Mouse (Mus musculus): Measurements from ENCODE around the gene Efna1. TPM values are rescaled to one million over a fixed set of nuclear protein-coding genes. Genes with fewer than 3 reads are reported as not detected.

Efna1 gene
- polyA plus RNA-seq, 1 experiment from 2014 or later: 11.4 TPM

DNA sequence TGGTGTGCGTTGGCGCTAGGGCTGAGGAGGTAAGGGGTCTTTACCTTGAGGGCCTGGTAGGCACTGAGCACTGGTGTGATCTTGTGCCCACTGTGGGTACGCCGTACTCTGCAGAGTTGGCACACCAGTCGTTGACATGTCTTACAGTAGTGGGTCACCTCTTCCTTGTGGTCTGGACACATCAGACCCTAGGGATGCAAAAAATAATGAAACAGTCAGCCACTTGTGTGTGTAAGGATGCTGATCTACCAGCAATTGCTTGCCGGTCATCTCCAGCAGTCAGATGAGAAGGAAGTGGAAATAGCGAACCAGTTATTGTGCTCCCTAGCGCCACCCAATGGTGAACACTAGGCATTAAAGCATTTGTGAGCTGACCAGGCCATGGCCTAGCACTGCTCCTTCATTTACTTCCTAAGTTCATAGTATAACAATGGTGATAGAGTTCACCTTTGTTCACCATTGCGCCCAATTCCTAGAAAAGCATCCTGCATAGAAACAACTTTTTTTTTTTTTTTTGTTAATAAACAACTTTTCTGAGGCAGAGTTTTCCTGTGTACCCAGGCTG, 38.5 kb downstream of the Efna1 start:
- Histone ChIP-seq H3K9me3 (ENCODE audit: control insufficient read depth, low read length) (no peaks in the 10 kb centered on the region), H3K4me1 (replicated peaks; ENCODE audit: control insufficient read depth, insufficient read depth, low read length) (peaks cover 24% of the 10 kb centered on the region), H3K4me3 (ENCODE audit: low read depth, low read length) (no peak overlapping the region), H3K27me3 (ENCODE audit: control insufficient read depth, insufficient read depth, low read length) (no peaks in the 10 kb centered on the region), H3K36me3 (ENCODE audit: control insufficient read depth, insufficient read depth, low read length) (no peaks in the 10 kb centered on the region; the same call in 1 of the 2 replicates), H3K27ac (ENCODE audit: low read depth, low read length) (no peak overlapping the region), H3K9ac (ENCODE audit: low read length) (no peak overlapping the region), H3K4me2 (ENCODE audit: low read depth, low read length, severe bottlenecking) (no peak overlapping the region)
- no peak for DNase-seq (ENCODE audit: low spot score)
- 73% methylated on average over 9 of the region's 9 CpGs for WGBS
- ATAC-seq (replicated peaks; ENCODE audit: low FRiP score): no peak

- ATAC-seq (replicated peaks; ENCODE audit: low FRiP score): no peak
- 80% methylated on average over 12 of the region's 12 CpGs for WGBS
Measured at GRCm38 (mm10) chr3:89238494-89238893, 42.4 kb downstream of the Efna1 start.

DNA sequence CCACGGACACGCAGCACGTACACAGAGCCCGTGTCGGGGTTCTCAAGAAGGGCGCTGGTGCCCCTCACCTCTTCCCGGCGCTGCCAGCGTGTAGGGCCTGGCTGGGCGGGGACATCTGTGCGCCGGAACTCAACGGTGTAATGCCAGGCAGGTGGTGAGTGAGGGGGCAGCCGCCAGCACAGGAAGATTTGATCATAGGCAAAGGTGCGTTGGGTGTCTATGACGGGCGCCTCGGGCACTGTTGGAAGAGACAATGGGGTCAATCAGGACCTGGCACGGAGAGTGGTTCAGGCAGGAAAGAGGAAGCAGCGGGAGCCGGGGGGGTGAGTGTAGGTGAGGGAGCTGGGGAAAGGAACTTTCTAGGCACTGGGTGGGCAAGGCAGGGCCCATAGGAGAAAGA, 43.3 kb downstream of the Efna1 start:
- Histone ChIP-seq H3K4me2 (ENCODE audit: low read depth, low read length, severe bottlenecking) (no peak overlapping the region), H3K4me1 (replicated peaks; ENCODE audit: control insufficient read depth, insufficient read depth, low read length) (no peaks in the 10 kb centered on the region), H3K4me3 (ENCODE audit: low read depth, low read length) (no peak overlapping the region), H3K9me3 (ENCODE audit: control insufficient read depth, low read length) (no peaks in the 10 kb centered on the region), H3K9ac (ENCODE audit: low read length) (no peak overlapping the region), H3K36me3 (ENCODE audit: control insufficient read depth, insufficient read depth, low read length) (peaks cover 2% of the 10 kb centered on the region; the same call in 1 of the 2 replicates), H3K27ac (ENCODE audit: low read depth, low read length) (no peak overlapping the region), H3K27me3 (ENCODE audit: control insufficient read depth, insufficient read depth, low read length) (no peaks in the 10 kb centered on the region)
- ATAC-seq (replicated peaks; ENCODE audit: low FRiP score): no peak
- DNase-seq (ENCODE audit: low spot score): no peak
- WGBS: 95% methylated on average over 21 of the region's 21 CpGs

More at GRCm38 (mm10) chr3:89238494-89238893, 42.4 kb downstream of the Efna1 start:
- H3K27me3 ChIP-seq (ENCODE audit: control insufficient read depth, insufficient read depth, low read length): no peaks in the 10 kb centered on the region
- peaks cover 2% of the 10 kb centered on the region; the same call in 1 of the 2 replicates for H3K36me3 ChIP-seq (ENCODE audit: control insufficient read depth, insufficient read depth, low read length)
- H3K4me2 ChIP-seq (ENCODE audit: low read depth, low read length, severe bottlenecking): no peak overlapping the region
- H3K27ac ChIP-seq (ENCODE audit: low read depth, low read length): no peak overlapping the region
- DNase-seq (ENCODE audit: low spot score): no peak
- H3K4me1 ChIP-seq (replicated peaks; ENCODE audit: control insufficient read depth, insufficient read depth, low read length): peaks cover 2% of the 10 kb centered on the region
- no peak overlapping the region for H3K4me3 ChIP-seq (ENCODE audit: low read depth, low read length)
- no peak overlapping the region for H3K9ac ChIP-seq (ENCODE audit: low read length)
- no peaks in the 10 kb centered on the region for H3K9me3 ChIP-seq (ENCODE audit: control insufficient read depth, low read length)

DNA sequence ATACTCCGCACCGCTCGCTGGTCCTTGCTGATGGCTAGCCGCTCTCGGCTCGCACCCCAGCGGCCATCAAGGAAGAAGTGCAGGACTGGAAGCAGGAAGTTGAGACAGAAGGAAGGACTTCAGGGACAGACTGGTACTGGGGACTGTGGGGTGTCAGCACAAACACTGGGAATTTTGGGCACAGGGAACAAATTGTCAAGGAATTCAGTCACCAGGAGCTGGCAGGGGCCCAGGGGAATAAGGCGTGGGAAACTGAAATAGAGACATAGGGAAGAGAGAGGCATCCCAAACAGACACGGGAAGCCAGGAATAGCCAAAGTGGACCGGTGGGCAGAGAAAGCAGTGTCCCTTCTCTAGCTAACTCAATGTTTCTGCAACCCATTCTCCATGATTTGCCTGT, 44.4 kb downstream of the Efna1 start:
- 95% methylated on average over 10 of the region's 10 CpGs for WGBS
- ATAC-seq (replicated peaks; ENCODE audit: low FRiP score) (no peak), DNase-seq (ENCODE audit: low spot score) (peak; percentile 49)
- H3K36me3 ChIP-seq (ENCODE audit: control insufficient read depth, insufficient read depth, low read length): peaks cover 2% of the 10 kb centered on the region; the same call in 1 of the 2 replicates
- no peaks in the 10 kb centered on the region for H3K9me3 ChIP-seq (ENCODE audit: control insufficient read depth, low read length)
- no peak overlapping the region for H3K4me3 ChIP-seq (ENCODE audit: low read depth, low read length)
- H3K4me2 ChIP-seq (ENCODE audit: low read depth, low read length, severe bottlenecking): no peak overlapping the region
- H3K9ac ChIP-seq (ENCODE audit: low read length): no peak overlapping the region
- H3K27ac ChIP-seq (ENCODE audit: low read depth, low read length): no peak overlapping the region
- no peaks in the 10 kb centered on the region for H3K4me1 ChIP-seq (replicated peaks; ENCODE audit: control insufficient read depth, insufficient read depth, low read length)
- H3K27me3 ChIP-seq (ENCODE audit: control insufficient read depth, insufficient read depth, low read length): no peaks in the 10 kb centered on the region

GRCm38 (mm10) chr3:89233562-89234110, 47.3 kb downstream of the Efna1 start:
- Histone ChIP-seq H3K4me3 (ENCODE audit: low read depth, low read length) (no peak overlapping the region), H3K4me2 (ENCODE audit: low read depth, low read length, severe bottlenecking) (no peak overlapping the region), H3K27ac (ENCODE audit: low read depth, low read length) (no peak overlapping the region), H3K36me3 (ENCODE audit: control insufficient read depth, insufficient read depth, low read length) (peaks cover 2% of the 10 kb centered on the region; the same call in 1 of the 2 replicates), H3K27me3 (ENCODE audit: control insufficient read depth, insufficient read depth, low read length) (no peaks in the 10 kb centered on the region), H3K9me3 (ENCODE audit: control insufficient read depth, low read length) (no peaks in the 10 kb centered on the region), H3K4me1 (replicated peaks; ENCODE audit: control insufficient read depth, insufficient read depth, low read length) (peaks cover 2% of the 10 kb centered on the region; the same call in 1 of the 2 replicates), H3K9ac (ENCODE audit: low read length) (no peak overlapping the region)
- no peak for DNase-seq (ENCODE audit: low spot score)
- 87% methylated on average over 14 of the region's 14 CpGs for WGBS
- no peak for ATAC-seq (replicated peaks; ENCODE audit: low FRiP score)

DNA sequence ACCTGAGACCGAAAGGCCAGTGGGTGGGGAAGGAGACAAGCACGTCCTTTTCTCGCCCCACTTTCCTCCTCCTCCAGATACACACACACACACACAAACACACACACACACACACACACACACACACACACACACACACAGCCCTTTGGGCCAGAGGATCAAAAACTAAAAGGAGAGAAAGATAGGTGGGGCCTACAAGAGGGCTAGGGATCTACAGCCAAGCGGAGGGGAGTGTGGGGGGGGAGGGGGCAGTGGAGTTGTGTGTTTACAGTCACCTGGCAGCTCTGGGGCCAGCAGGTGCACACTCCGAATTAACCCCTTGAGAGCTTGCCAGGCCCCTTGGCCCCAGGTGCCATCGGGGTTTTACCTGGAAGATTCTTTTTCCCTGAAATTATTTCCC, 48.3 kb downstream of the Efna1 start:
- H3K9me3 ChIP-seq (ENCODE audit: control insufficient read depth, low read length): no peaks in the 10 kb centered on the region
- no peak for ATAC-seq (replicated peaks; ENCODE audit: low FRiP score)
- 67% methylated on average over 6 of the region's 6 CpGs for WGBS

DNA sequence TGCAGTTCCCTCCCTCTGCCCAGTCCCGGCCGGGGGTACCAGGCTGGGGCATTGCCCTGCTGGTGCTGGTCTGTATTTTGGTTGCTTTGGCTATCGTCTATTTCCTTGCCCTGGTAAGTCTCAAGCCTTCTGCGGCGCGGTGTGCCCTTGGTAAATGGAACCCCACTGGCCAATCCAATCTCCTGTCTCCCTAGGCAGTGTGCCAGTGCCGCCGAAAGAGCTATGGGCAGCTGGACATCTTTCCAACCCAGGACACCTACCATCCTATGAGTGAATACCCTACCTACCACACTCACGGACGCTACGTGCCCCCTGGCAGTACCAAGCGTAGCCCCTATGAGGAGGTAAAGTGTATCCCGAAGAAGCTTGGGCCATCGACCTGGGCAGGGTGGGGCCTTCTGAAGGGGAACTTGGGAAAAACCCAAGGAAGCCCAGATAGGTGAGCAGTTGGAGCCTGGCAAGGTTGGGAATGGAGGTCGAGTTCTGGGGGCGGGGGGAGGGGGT, 49.1 kb downstream of the Efna1 start:
- no peak overlapping the region for H3K27ac ChIP-seq (ENCODE audit: low read depth, low read length)
- WGBS: 78% methylated on average over 16 of the region's 16 CpGs
- H3K27me3 ChIP-seq (ENCODE audit: control insufficient read depth, insufficient read depth, low read length): no peaks in the 10 kb centered on the region

More for the DNA sequence above, 48.3 kb downstream of the Efna1 start:
- no peak overlapping the region for H3K27ac ChIP-seq (ENCODE audit: low read depth, low read length)
- H3K4me2 ChIP-seq (ENCODE audit: low read depth, low read length, severe bottlenecking): no peak overlapping the region
- H3K4me3 ChIP-seq (ENCODE audit: low read depth, low read length): no peak overlapping the region
- peaks cover 2% of the 10 kb centered on the region; the same call in 1 of the 2 replicates for H3K36me3 ChIP-seq (ENCODE audit: control insufficient read depth, insufficient read depth, low read length)
- H3K9ac ChIP-seq (ENCODE audit: low read length): no peak overlapping the region
- peaks cover 6% of the 10 kb centered on the region; the same call in 1 of the 2 replicates for H3K4me1 ChIP-seq (replicated peaks; ENCODE audit: control insufficient read depth, insufficient read depth, low read length)
- H3K27me3 ChIP-seq (ENCODE audit: control insufficient read depth, insufficient read depth, low read length): no peaks in the 10 kb centered on the region
- no peak for DNase-seq (ENCODE audit: low spot score)

GRCm38 (mm10) chr3:89231345-89231744, 49.6 kb downstream of the Efna1 start:
- no peaks in the 10 kb centered on the region for H3K9me3 ChIP-seq (ENCODE audit: control insufficient read depth, low read length)
- no peak overlapping the region for H3K4me2 ChIP-seq (ENCODE audit: low read depth, low read length, severe bottlenecking)
- H3K27me3 ChIP-seq (ENCODE audit: control insufficient read depth, insufficient read depth, low read length): no peaks in the 10 kb centered on the region
- H3K9ac ChIP-seq (ENCODE audit: low read length): no peak overlapping the region
- H3K4me3 ChIP-seq (ENCODE audit: low read depth, low read length): no peak overlapping the region
- 75% methylated on average over 7 of the region's 7 CpGs for WGBS
- ATAC-seq (replicated peaks; ENCODE audit: low FRiP score) (no peak), DNase-seq (ENCODE audit: low spot score) (no peak)
- no peak overlapping the region for H3K27ac ChIP-seq (ENCODE audit: low read depth, low read length)
- peaks cover 2% of the 10 kb centered on the region; the same call in 1 of the 2 replicates for H3K36me3 ChIP-seq (ENCODE audit: control insufficient read depth, insufficient read depth, low read length)
- H3K4me1 ChIP-seq (replicated peaks; ENCODE audit: control insufficient read depth, insufficient read depth, low read length): peaks cover 6% of the 10 kb centered on the region; the same call in 1 of the 2 replicates

More for the DNA sequence above, 49.1 kb downstream of the Efna1 start:
- Histone ChIP-seq H3K9ac (ENCODE audit: low read length) (no peak overlapping the region), H3K4me2 (ENCODE audit: low read depth, low read length, severe bottlenecking) (no peak overlapping the region), H3K9me3 (ENCODE audit: control insufficient read depth, low read length) (no peaks in the 10 kb centered on the region), H3K36me3 (ENCODE audit: control insufficient read depth, insufficient read depth, low read length) (peaks cover 2% of the 10 kb centered on the region; the same call in 1 of the 2 replicates), H3K4me3 (ENCODE audit: low read depth, low read length) (no peak overlapping the region), H3K4me1 (replicated peaks; ENCODE audit: control insufficient read depth, insufficient read depth, low read length) (peaks cover 6% of the 10 kb centered on the region; the same call in 1 of the 2 replicates)
- DNase-seq (ENCODE audit: low spot score) (no peak), ATAC-seq (replicated peaks; ENCODE audit: low FRiP score) (no peak)
